Comparison of ENCODE assay signal across 8 mouse cellular contexts in the genomic region with DNA sequence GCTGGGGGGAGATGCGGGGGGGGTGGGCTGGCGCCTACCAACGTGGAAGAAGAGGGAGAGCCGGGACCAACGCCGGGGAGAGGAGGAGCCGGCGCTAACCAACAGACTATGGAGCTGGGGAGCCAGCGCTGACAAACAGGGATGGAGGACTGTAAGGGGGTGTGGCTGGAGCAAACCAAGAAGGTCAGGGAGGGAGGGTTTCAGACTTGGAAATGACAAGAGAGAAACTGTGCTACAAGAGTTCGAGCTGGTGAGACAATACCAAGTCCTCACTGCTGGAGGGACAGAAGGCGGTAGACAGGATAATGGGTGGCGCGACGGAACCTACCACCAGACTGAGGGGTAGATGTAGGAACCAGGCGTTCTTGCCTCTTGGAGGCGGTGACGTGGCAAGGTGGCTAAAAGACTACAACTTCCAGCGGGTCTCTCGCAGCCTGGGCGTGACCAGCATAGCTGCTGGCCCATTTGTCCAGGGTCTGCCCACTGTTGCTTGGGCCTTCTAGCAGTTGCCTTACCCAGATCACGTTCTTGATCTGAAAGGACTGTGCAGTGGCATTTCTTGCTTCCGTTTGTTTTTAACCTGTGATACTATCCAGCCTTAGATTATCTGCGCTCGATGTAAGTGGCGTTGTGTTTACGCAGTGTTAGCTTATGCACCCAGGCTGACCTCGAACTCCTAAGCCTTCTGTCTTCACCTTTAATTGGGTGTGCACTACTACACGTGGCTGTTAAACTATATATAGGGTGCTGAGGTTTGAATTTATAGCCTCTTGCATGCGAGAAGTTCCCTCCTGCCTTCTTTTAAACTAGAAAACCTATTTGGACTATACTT. TPM values are rescaled to one million over a fixed set of nuclear protein-coding genes. Genes with fewer than 3 reads are reported as not detected.
A peak's percentile ranks its signal among the peaks of the same experiment; 100 is the strongest.
DNase-seq lines count a peak whose midpoint lies in the region; ATAC-seq lines count a peak whose summit lies in the region.

A gene (minus strand): TSS at position 92 of the 832 bp plus-strand sequence.

- peak within 1 kb of the TSS; percentile 97 for H3K4me3 ChIP-seq in hindbrain, embryonic 12.5 days

- DNase-seq in NIH3T3 (ENCODE audit: low read depth) = peak; percentile 97
- peak; percentile 94 to 96 for DNase-seq in cerebellum, postnatal 10 days
- peak; percentile 92 to 97 for DNase-seq in frontal cortex, postnatal 10 days (ENCODE audit: low spot score in 2 of 2)
- DNase-seq in layer of hippocampus, postnatal 14 days (ENCODE audit: low spot score in 2 of 2) = peak; percentile 91 to 97
- DNase-seq in lung, postnatal 14 days = peak; percentile 89
- DNase-seq in retina, adult 2 months (ENCODE audit: low read depth, low spot score) = peak; percentile 91
- DNase-seq in thymus, postnatal 36 days = peak; percentile 80 to 87

- peak; percentile 95 for ATAC-seq in hindbrain, embryonic 12.5 days (ENCODE audit: low FRiP score)

- H3K4me1 ChIP-seq in hindbrain, embryonic 12.5 days = peaks cover 48% of the 10 kb centered on the region

- WGBS in hindbrain, embryonic 12.5 days = 12% methylated on average over 29 of the region's 29 CpGs

- H3K27ac ChIP-seq in hindbrain, embryonic 12.5 days = peak within 1 kb of the TSS; percentile 100

- peak within 1 kb of the TSS; percentile 98 for H3K4me2 ChIP-seq in hindbrain, embryonic 12.5 days (replicated peaks)

- no peaks in the 10 kb centered on the region for H3K9me3 ChIP-seq in hindbrain, embryonic 12.5 days (replicated peaks)

- H3K9ac ChIP-seq in hindbrain, embryonic 12.5 days = peak within 1 kb of the TSS; percentile 99

- H3K27me3 ChIP-seq in hindbrain, embryonic 12.5 days = no peaks in the 10 kb centered on the region

- H3K36me3 ChIP-seq in hindbrain, embryonic 12.5 days = peaks cover 21% of the 10 kb centered on the region

RNA-seq across cellular contexts. Expression of the gene that starts here (rescaled TPM):
- 606 and 662 TPM in 2 replicates for polyA plus RNA-seq in hindbrain, embryonic 12.5 days (2016; fragmentation: Nextera tagmentation; extraction: Ambion mirVana)
- total RNA-seq in layer of hippocampus, postnatal 14 days (2021) = 100 to 1,000 TPM; 272 to 295 TPM

Comparison
In these comparisons a context has a peak if more than half of its experiments do, and no peak if none do; other contexts are left out.
1. Peak in every context shown above with its lines: DNase-seq, ATAC-seq, H3K4me3 ChIP-seq and H3K27ac ChIP-seq.